9 mouse cellular contexts compared by ENCODE assay signal in genomic region chr5:107725435-107726261, GRCm38 (mm10). TPM values are rescaled to one million over a fixed set of nuclear protein-coding genes. Genes with fewer than 3 reads are reported as not detected.
DNase-seq lines count a peak whose midpoint lies in the region; ATAC-seq and TF ChIP-seq lines count a peak whose summit lies in the region.
"Had no signal": no experiment of that assay in that cellular context is flagged by ENCODE, and none has a peak within 500 bp of the region (broad histone marks: within the 10 kb centered on the region; RNA-seq: fewer than 3 reads in every experiment).

TSS of gene Gfi1 (minus strand) at chr5:107726036.

- ATAC-seq in heart, postnatal 0 days (ENCODE audit: insufficient read depth, low read depth): 0 out of 2 replicates have a peak, but pooled peaks have one; percentile 13
- ATAC-seq in limb, embryonic 15.5 days (ENCODE audit: insufficient number of reproducible peaks, low FRiP score, low TSS enrichment, low read depth): peak; percentile 57; the same call in 1 of the 2 replicates

- no peak for TF ChIP-seq EP300 in heart, postnatal 0 days (IDR thresholded peaks at IDR 0.05; ENCODE audit: low read depth)

- H3K4me1 ChIP-seq in brown adipose tissue, adult 24 weeks (ENCODE audit: control insufficient read depth, insufficient read depth, insufficient read length, low read length): peaks cover 15% of the 10 kb centered on the region; the same call in 1 of the 2 replicates
- peaks cover 37% of the 10 kb centered on the region; the same call in 1 of the 2 replicates for H3K4me1 ChIP-seq in heart, postnatal 0 days (ENCODE audit: control insufficient read depth, insufficient read depth)
- peaks cover 56% of the 10 kb centered on the region for H3K4me1 ChIP-seq in limb, embryonic 15.5 days

- no peak within 1 kb of the TSS for H3K27ac ChIP-seq in gastrocnemius, adult 2 months
- no peak within 1 kb of the TSS for H3K27ac ChIP-seq in brown adipose tissue, adult 24 weeks (replicated peaks; ENCODE audit: low read depth, low read length)
- H3K27ac ChIP-seq in heart, postnatal 0 days (ENCODE audit: low read depth): no peak within 1 kb of the TSS
- no peak within 1 kb of the TSS for H3K27ac ChIP-seq in limb, embryonic 15.5 days

- no peaks in the 10 kb centered on the region for H3K9me3 ChIP-seq in heart, postnatal 0 days (replicated peaks; ENCODE audit: control insufficient read depth, low read length)
- H3K9me3 ChIP-seq in limb, embryonic 15.5 days: no peaks in the 10 kb centered on the region

- H3K4me2 ChIP-seq in heart, postnatal 0 days (ENCODE audit: low read depth, low read length): peak within 1 kb of the TSS; percentile 74
- H3K4me2 ChIP-seq in limb, embryonic 15.5 days: peak within 1 kb of the TSS; percentile 52

- WGBS in heart, postnatal 0 days: under 1% methylated on average over 38 of the region's 41 CpGs
- under 1% methylated on average over 41 of the region's 41 CpGs for WGBS in limb, embryonic 15.5 days

- peak within 1 kb of the TSS; percentile 68 for H3K4me3 ChIP-seq in gastrocnemius, adult 2 months
- peak within 1 kb of the TSS; percentile 48 for H3K4me3 ChIP-seq in brown adipose tissue, adult 24 weeks (ENCODE audit: insufficient read depth, low read depth, low read length)
- peak within 1 kb of the TSS; percentile 53 for H3K4me3 ChIP-seq in heart, postnatal 0 days (ENCODE audit: low read depth, low read length)
- H3K4me3 ChIP-seq in limb, embryonic 15.5 days: peak within 1 kb of the TSS; percentile 32

- no peak within 1 kb of the TSS; the same call in 1 of the 2 replicates for H3K9ac ChIP-seq in heart, postnatal 0 days (replicated peaks; ENCODE audit: low read depth, low read length)
- no peak within 1 kb of the TSS for H3K9ac ChIP-seq in limb, embryonic 15.5 days

- H3K27me3 ChIP-seq in heart, postnatal 0 days (ENCODE audit: control insufficient read depth, insufficient read depth, low read length): peaks cover 94% of the 10 kb centered on the region
- H3K27me3 ChIP-seq in limb, embryonic 15.5 days: peaks cover 89% of the 10 kb centered on the region

- no peak for TF ChIP-seq CTCF in gastrocnemius, adult 2 months (IDR thresholded peaks at IDR 0.05)
- TF ChIP-seq CTCF in heart, postnatal 0 days (IDR thresholded peaks at IDR 0.05; ENCODE audit: low read depth): no peak

- DNase-seq in gastrocnemius, adult 2 months: no peak
- no peak for DNase-seq in gastrocnemius, postnatal 25 days
- no peak for DNase-seq in heart, postnatal 0 days (ENCODE audit: low spot score)
- peak; percentile 79 for DNase-seq in naive thymus-derived CD4-positive, alpha-beta T cell, adult 2 months (ENCODE audit: low read depth)
- DNase-seq in thymus, postnatal 0 days (ENCODE audit: low spot score): peak; percentile 86
- DNase-seq in layer of hippocampus, adult 9-11 months: no peak

- intact Hi-C loops in gastrocnemius, adult 2 months (cut with DNase I): no loop called here

- no peaks in the 10 kb centered on the region for H3K36me3 ChIP-seq in heart, postnatal 0 days (replicated peaks; ENCODE audit: control insufficient read depth, insufficient read depth, low read length)
- no peaks in the 10 kb centered on the region for H3K36me3 ChIP-seq in limb, embryonic 15.5 days

RNA-seq across cellular contexts. Expression of gene Gfi1, which starts in this region (rescaled TPM):
- total RNA-seq in gastrocnemius, adult 2 months (2021): not detected
- total RNA-seq in gastrocnemius, postnatal 25 days (2021): under 1 TPM in 1 of 2 experiments, not detected in 1; 0.29 TPM
- polyA plus RNA-seq in brown adipose tissue, adult 24 weeks (2012; ENCODE audit: insufficient read depth, insufficient read length, missing spikeins): not detected in 2 replicates
- 0.62 TPM in 1 of 2 replicates, not detected in the other for total RNA-seq in heart, postnatal 0 days (2014; rRNA removed; ENCODE audit: low replicate concordance)
- polyA plus RNA-seq in heart, postnatal 0 days (2015; fragmentation: Nextera tagmentation; extraction: Ambion mirVana): not detected in 2 replicates
- polyA plus RNA-seq in limb, embryonic 15.5 days (2015; fragmentation: Nextera tagmentation; extraction: Ambion mirVana): 0.82 and 0.97 TPM in 2 replicates
- polyA plus RNA-seq in thymus, postnatal 0 days (2015; fragmentation: Nextera tagmentation; extraction: Ambion mirVana): 39.4 and 42.8 TPM in 2 replicates
- total RNA-seq: MEL had no signal

Comparison
In these comparisons a context has a peak if more than half of its experiments do, and no peak if none do; other contexts are left out.
1. RNA of gene Gfi1 (polyA plus RNA-seq): 39.4 to 42.8 TPM in thymus, postnatal 0 days; 0.82 to 0.97 TPM in limb, embryonic 15.5 days, not detected in brown adipose tissue, adult 24 weeks and not detected in heart, postnatal 0 days; every median in the first group is over 10 times any median in the second.
2. Peak in ATAC-seq, H3K4me3 ChIP-seq and H3K4me2 ChIP-seq in heart, postnatal 0 days; RNA of the gene not detected or under 1 TPM.
3. Peak in ATAC-seq, H3K4me3 ChIP-seq and H3K4me2 ChIP-seq in limb, embryonic 15.5 days; RNA of the gene not detected or under 1 TPM.
4. DNase-seq: peak in naive thymus-derived CD4-positive, alpha-beta T cell, adult 2 months (single experiment) and thymus, postnatal 0 days (single experiment); none in gastrocnemius, adult 2 months (single experiment), gastrocnemius, postnatal 25 days (single experiment), heart, postnatal 0 days (single experiment) and layer of hippocampus, adult 9-11 months (single experiment).
5. Peak in every context shown above with its lines, with median percentiles within 50 percentile points of each other: H3K4me3 ChIP-seq.